Mouse (Mus musculus) left cerebral cortex, adult 11 months (tissue): ENCODE results near the gene Cenpb.

ENCODE experiments used
- DNase-seq: peaks from one replicate; pipeline ENCODE4 v3.0.0; 2022; ENCODE audit warnings: low spot score

Gene Cenpb

GRCm38 (mm10) chr2:131138296-131138695, 41.6 kb downstream of the Cenpb start:
- DNase-seq = no peak

GRCm38 (mm10) chr2:131135521-131136139, 44.2 kb downstream of the Cenpb start:
- DNase-seq = no peak

- DNase-seq = no peak
Measured at GRCm38 (mm10) chr2:131134826-131135400, 45.0 kb downstream of the Cenpb start.

GRCm38 (mm10) chr2:131134381-131134780, 45.5 kb downstream of the Cenpb start:
- no peak for DNase-seq

GRCm38 (mm10) chr2:131132930-131133547, 46.8 kb downstream of the Cenpb start, which contains the start of gene Gm11037:
Gm11037 (plus strand) TSS chr2:131133497.
- DNase-seq = no peak

- no peak for DNase-seq
Measured at GRCm38 (mm10) chr2:131132111-131132888, 47.6 kb downstream of the Cenpb start.

- no peak for DNase-seq
Measured at GRCm38 (mm10) chr2:131130849-131131248, 49.0 kb downstream of the Cenpb start.

- DNase-seq = no peak
Measured at GRCm38 (mm10) chr2:131129836-131130235, 50.0 kb downstream of the Cenpb start.

- no peak for DNase-seq
Measured at GRCm38 (mm10) chr2:131128636-131129157, 51.2 kb downstream of the Cenpb start.

GRCm38 (mm10) chr2:131128211-131128610, 51.7 kb downstream of the Cenpb start:
- no peak for DNase-seq

- DNase-seq = no peak
Measured at GRCm38 (mm10) chr2:131127161-131127730, 52.6 kb downstream of the Cenpb start, which contains the start of gene Hspa12b. Hspa12b (plus strand) TSS chr2:131127280.

- no peak for DNase-seq
Measured at GRCm38 (mm10) chr2:131125964-131126815, 53.7 kb downstream of the Cenpb start.
